Mouse (Mus musculus): ENCODE measurements around the gene Myoc. TPM values are rescaled to one million over a fixed set of nuclear protein-coding genes. Genes with fewer than 3 reads are reported as not detected.
"Not testable (repeated sequence)": the region's sequence is repeated elsewhere in the genome, so short reads cannot be mapped to it uniquely, and the experiment has no call there.

Gene Myoc
- 10 to 100 TPM; 35.8 to 73.6 TPM for total RNA-seq (2021)
- long read RNA-seq, experiment 1, transcript Myoc-201 (3 exons, 2,074 nt) = major isoform, 33 of 37 reads
- long read RNA-seq, experiment 1, partial matches to known transcripts = 3 of 37 reads
- long read RNA-seq, experiment 1, other reads (novel, unspliced or antisense) = 1 of 37 reads
- long read RNA-seq, experiment 2, transcript Myoc-201 (3 exons, 2,074 nt) = major isoform, 35 of 39 reads
- long read RNA-seq, experiment 2, partial matches to known transcripts = 4 of 39 reads
- long read RNA-seq, experiment 2, other reads (novel, unspliced or antisense) = 0 of 39 reads

DNA sequence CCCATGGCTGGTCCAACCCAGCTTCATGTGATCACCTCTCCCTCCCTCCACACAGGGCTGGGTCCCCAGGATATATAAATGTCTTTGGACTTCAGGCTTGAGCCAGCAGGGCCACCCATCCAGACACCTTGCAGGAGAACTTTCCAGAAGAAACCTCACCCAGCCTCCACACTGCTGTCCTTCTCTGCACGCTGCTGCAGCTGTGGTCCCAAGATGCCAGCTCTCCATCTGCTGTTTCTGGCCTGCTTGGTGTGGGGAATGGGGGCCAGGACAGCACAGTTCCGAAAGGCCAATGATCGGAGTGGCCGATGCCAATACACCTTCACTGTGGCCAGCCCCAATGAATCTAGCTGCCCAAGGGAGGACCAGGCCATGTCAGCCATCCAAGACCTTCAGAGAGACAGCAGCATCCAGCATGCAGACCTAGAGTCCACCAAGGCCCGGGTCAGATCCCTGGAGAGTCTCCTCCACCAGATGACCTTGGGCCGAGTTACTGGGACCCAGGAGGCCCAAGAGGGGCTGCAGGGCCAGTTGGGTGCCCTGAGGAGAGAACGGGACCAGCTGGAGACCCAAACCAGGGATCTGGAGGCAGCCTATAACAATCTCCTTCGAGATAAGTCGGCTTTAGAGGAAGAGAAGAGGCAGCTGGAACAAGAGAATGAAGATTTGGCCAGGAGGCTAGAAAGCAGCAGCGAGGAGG is at the start of gene Myoc:
Myoc (plus strand) TSS at position 105 of the 700 bp plus-strand sequence.
- DNase-seq (ENCODE audit: low spot score) = peak; percentile 39

DNA sequence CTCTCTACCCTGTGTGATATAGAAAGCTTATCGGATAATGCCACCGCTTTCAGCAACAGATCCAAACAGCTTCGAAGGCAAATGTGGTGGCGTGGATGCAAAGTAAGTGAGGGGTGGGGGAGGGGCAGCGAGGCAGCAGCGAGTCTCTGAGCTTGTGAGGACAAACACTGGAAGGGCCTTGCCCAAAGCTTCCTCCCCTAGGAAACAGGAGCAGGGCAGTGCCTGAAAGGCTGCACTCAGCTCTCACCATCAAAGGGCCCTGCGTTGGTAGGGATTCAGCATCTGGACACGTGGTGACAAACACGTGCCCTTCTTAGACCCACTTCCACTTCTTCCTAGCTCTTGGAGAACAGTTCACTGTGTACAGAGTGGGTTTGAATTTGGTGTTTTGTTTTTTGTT is 49.5 kb upstream of the Myoc start:
- DNase-seq (ENCODE audit: low spot score) = peak; percentile 6

DNA sequence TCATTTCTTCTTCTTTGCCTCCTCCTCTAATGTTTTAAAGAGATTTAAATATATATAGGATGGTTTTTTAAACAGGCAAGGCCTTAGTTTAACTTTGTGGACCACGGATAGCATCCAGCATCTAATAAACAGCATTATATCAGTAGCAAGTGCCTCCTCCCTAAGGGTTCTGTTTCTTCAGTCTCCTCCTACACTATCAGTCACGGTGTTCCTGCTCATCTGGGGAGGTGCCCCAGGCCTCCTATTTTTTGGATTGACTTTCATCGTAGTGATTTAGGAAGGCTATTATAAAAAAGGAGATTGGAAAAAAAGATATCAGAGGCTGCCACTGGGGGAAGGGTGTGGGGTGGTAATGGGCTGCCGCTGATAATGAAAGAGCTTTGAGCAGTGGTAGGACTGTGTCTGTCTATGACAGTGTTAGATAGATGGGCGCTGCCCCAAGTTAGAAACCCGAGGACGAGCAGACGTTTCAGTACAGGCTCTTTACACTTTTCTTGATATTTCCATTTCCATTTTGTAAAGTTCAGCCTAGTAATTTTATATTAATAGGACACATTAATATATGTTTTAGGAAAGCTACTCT is 48.4 kb upstream of the Myoc start:
- DNase-seq (ENCODE audit: low spot score) = no peak

DNA sequence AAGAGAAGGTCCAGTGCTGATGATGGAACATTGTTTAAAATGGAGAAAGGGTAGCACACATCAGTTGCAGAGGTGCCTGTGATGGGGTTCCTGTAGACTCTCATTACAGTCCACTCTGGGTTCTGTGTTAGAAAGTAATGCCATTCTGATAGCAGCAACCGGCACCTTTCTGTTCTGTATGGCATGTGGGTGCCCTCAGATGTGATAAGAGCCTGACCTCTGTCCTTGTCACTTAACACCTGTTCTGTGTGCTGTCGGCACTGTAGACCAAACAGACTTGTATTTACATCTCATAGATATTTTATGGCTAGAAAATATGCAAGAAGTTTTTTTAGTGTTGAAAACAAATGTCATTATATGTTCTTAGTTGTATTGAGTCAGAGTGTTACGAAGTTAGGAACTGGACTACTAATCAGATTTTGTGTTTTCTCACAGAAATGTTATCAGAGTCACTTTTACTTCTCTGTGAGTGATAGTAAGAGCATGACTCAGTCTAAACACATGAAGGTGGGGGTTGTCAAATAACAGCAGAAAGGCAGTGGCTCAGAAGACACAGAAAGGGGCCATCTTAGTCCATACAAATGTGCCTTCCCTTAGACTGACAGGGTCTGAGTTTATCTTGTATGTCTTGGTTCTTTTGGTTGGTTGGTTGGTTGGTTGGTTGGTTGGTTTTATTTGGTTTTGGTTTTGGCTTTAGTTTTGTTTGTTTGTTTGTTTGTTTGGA is 41.4 kb upstream of the Myoc start:
- no peak for DNase-seq (ENCODE audit: low spot score)

DNA sequence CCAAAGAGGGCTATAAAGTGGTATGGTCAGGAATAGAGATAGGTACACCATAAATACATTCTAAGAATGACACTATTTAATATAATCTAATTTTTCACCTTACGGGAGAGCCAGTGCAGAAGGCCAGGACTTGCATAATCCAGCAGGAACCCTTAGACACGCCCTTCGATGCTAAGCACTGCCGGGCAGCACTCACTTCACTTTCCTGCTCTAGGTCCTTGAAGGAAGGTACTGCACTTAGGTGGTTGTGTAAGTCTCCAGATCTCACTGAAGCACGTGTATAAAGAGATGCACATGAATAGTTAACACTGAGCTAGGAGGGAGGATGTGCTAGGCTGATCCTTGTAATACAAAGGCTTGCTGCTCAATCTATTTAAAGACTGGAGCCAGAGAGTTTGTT is 39.3 kb upstream of the Myoc start:
- DNase-seq (ENCODE audit: low spot score) = no peak

DNA sequence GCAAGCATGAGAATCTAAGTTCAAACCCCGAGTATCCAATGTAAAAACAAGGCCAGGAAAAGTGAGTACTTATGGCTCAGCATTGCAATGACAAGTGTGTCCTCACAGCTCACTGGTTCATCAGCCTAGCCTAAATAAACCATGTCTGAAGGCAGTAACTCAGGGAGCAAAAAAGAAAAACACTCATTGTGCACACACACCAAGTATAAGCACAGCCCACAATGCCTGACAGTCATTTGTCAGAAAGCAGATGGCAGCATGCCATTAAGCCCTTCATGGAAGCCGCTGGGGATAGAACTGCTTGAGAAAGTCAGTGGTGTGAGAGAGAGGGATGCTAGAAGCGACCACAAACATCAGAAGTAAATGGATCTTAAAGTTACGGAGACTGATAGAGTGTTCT is 37.7 kb upstream of the Myoc start:
- DNase-seq (ENCODE audit: low spot score) = no peak

DNA sequence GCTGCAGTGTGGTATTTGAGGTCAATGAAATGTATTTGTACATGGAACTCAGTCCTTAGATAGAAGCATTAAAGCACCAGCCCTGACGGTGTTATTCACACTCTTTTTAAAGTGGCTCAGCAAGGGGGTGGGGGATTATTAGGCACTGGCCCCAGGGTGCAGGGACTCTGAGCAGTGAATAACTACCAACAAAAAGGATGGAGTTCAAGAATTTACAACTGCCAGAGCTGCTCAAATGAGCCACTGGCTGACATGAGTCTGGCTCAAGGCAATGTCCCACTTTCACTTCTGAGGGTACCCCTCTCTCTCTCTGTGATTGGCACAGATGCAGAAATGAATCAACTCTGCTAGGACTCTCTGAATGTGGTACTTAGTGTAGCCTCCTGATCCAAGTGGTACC is 30.8 kb upstream of the Myoc start:
- DNase-seq (ENCODE audit: low spot score) = no peak

DNA sequence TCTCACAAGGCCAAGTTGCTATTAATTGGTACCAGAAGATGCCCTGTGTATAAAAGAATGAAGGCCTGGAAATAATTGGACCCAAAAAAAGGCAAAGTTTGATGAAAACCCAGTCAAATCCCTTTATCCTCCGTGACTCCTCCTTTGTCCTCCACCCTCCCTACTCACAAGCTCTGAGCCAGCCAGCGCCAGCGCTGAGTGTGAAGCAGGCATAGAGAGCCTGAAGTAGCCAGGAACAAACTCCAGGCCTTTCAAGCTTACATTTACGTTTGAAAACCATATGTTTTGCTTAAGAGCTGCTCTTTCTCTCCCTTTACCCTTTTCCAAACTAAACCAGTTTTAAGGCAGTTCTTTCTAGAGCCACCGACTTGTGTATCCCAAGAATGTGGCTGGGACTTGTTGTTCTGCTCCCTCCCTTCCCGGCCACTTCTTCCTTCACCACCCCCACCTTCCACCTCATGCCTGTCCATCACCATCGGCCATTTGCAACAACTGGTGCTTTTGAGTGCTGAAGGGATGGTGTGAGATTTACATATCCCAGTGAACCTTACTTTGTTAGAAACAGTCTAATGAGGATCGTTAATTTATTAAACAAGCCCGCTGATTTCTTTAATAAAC is 29.2 kb upstream of the Myoc start:
- peak; percentile 13 for DNase-seq (ENCODE audit: low spot score)

DNA sequence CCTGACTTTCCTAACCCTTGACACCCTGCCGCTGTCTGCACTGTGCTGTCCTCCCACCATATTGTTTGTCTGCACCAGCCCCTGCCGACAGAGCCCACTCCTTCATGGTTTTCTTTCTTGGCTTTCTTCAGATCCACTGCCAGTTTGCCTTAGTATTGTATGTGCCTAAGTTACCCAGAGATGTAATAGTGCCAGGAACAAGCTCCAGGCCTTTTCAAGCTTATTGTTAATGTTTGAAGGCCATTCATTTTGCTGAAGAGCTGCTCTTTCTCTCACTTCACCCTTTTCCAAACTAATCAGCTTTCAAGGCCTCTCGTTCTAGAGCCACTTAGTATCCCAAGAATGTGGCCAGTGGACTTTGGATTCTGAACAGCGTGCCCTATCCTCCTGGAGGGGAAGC is 27.8 kb upstream of the Myoc start:
- no peak for DNase-seq (ENCODE audit: low spot score)

DNA sequence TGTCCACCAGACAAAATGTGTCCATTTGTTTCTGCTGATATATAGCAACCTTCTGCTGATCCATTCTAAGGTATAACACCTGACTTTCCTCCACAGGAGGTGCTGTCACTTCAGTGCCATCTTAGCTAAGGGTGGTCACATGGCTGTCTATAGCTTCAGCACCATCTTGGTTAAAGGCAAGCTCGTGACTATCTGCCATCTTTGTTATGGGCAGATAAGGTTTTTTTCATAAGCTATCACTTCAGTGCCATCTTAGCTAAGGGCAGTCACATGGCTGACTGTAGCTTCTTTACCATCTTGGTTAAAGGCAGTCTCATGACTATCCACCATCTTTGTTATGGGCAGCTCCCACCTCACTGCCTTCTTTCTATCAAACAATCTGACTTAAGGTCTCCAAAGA is 23.4 kb upstream of the Myoc start:
- no peak for DNase-seq (ENCODE audit: low spot score)

DNA sequence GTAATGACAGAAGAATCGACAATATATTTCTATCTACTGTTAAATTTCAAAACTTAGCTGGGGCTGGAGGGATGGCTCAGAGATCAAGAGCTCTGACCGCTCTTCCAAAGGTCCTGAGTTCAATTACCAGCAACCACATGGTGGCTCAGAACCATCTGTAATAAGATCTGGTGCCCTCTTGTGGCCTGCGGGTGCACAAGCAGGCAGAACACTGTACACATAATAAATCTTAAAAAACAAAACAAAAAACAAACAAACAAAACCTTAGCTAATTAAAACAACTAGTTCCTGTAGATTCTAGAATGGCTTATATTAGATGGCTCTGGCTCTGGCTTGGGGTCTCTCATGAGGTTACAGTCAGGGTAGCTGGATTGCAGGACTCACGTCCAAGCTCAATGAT is 18.5 kb upstream of the Myoc start:
- DNase-seq (ENCODE audit: low spot score) = no peak

DNA sequence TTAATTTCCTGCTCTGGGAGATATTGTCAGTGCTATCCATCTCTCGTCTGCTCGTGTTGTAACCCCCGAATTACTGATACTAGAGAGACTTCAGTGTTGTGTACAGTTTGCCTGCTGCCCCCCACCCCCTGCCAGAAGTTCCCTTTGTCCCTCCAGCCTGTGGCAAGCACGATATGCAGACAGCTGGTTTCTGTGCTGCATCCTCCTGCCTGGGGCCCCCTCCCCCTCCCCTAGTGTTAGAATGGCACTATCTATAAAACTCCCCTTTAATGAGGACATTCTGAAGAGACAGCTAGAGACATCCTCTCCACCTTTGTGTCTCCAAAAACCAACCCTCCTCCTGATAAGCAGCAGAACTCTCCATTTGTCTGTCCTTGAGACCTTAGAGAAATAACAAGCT is 15.1 kb upstream of the Myoc start:
- no peak for DNase-seq (ENCODE audit: low spot score)

DNA sequence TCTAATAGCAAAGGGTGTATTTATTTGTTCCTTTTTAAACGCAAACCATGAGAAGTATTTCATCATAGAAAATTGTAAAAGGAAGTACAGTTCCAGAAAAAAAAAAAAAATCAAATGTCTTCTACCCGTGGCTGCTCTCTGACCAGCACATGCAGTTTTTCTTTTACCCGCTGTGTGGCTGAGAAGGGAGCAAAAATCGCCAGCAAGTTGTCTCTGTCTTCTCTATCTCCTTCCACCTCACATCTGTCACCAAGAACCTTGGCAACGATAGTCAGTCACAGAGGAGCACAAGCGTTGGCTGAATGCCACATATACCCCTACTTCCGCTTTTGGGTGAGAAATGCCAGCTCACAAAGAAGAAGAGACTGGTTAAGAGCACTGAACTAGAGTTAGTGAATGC is 13.7 kb upstream of the Myoc start:
- DNase-seq (ENCODE audit: low spot score) = no peak

DNA sequence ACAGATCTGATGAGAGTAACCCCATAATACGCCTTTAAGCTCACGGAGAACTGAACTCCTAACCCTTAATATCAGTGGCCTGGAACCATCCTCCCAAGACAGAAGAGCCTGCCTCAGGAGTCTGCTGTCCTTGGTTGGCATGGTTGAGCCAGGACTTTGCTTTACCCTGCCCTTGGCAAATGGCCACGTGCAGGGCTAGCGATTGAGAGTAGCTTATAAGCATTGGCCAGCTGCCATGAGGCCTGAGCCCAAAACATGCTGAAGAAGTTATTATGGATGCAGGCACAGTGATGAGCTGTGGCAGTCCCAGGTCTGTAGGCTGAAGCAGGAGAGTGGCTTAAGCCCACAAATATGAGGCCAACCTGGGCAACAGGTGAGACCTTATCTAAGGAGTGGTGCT is 11.1 kb upstream of the Myoc start:
- not testable (repeated sequence) for DNase-seq (ENCODE audit: low spot score)

DNA sequence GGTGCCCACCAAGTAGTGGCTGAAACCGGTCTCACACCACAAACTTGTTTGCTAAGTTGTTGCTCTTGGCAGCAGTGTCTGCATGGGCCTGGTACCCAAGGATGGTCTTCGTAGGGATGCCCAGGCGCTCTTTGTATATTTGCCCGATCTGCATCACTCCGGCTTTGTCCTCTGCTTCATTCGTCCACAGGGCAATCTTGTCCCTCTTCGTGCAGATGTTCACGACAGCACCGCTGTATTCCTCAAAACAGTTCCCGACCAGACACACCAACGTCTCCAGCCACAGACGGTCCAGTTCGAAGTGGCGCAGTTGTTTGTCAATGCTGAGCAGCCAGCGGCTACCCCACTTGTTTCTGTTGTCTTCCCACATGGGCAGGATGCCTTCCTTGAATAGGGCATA is 10.6 kb upstream of the Myoc start:
- not testable (repeated sequence) for DNase-seq (ENCODE audit: low spot score)

DNA sequence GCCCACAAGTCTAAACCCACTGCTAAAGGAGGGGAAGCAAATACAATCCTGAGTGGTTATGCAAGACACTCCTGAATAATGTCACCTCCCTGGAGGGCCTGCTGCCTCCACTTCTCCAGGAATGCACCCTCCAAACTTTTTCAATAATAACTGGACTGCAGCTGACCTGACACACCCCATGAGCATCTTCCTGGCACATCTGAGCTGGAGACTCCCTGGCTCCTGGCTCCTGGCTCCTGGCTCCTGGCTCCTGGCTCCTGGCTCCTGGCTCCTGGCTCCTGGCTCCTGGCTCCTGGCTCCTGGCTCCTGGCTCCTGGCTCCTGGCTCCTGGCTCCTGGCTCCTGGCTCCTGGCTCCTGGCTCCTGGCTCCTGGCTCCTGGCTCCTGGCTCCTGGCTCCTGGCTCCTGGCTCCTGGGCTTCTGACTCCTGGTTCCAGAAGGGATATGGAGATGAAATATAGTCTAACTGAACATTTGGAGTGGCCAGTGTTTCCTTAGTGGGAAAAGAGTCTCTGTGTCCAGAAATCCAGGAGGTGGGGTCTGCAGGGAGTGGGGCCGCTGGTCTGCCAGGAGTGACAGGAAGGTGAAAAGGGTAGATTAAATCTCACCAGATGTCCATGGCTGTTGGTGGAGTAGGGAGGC is 3.5 kb upstream of the Myoc start:
- peak; percentile 71 for DNase-seq (ENCODE audit: low spot score)

DNA sequence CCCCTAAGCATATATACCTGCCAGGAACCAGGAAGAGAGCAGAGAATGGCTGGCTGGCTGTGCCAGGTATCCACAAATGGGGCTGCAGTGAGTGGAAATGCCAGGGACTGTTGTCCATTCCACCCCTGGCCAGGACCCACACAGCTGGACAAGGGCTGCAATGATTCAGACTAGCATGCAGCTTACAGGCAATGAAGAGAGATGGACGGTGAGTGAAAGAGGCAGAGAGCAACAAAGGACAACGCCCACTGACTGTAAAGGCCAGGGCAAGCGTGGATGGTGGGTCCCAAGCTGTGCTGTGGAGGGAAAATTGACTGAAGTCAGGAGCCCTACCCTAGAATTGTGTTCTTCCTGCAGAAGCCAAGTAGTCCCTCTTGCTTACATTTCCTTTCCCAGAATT is 2.4 kb upstream of the Myoc start:
- DNase-seq (ENCODE audit: low spot score) = no peak

DNA sequence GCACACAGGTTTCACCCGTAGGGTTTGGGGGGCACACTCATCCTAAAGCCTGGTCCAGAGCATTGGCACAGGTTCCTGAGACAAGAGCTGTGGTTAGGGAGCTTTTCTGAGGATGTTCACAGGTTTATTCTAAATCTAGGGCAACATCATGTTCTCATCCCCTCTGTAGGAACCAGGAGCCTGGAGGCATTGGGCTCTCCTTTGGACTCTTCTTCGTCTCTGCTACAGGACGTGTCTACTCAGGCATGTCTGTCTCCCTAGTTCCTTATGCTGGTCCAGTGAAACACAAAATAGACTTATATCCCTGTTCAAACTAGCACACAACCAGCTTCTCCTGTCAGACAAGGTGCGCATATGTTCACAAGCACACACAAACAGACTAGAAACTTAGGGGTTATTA is 420 bp upstream of the Myoc start:
- no peak for DNase-seq (ENCODE audit: low spot score)

DNA sequence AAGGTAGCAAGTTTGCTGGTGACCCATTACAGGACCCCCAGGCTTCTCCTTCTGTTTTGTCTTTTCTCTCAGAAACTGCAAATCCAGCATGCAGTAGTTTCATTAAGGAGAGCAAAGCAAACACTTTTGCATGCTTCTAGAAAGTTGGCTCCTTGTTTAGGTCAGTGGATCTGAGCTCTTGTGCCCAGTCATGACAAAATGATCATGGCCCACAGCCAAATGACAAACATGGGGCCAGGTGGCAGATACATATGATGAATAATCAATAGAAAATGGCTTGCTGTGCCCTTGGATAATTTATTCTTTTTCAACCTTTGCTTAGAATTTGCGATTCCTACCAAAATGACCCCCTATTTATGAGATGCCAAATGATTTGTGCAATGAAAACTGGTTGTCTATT is 906 bp downstream of the Myoc start:
- DNase-seq (ENCODE audit: low spot score) = no peak

DNA sequence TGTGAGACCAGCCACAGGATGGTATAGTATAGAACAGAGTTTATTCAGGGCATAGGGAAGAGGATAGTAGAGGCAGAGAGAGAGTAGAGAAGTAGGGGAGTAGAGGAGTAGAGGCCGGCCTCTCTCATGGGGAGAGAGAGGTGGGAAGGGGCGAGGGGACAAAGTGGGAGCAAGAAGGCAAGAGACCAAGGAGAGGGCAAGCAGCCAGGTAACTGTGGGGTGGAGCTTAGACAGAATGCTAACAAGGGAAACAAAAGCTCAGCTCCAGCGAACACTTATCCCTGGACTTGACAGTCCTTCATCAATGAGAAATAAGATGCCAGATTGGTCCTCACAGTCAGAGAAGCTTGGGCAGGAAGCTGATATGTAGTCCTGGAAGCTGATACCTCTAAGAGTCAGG is 3.6 kb downstream of the Myoc start:
- no peak for DNase-seq (ENCODE audit: low spot score)

DNA sequence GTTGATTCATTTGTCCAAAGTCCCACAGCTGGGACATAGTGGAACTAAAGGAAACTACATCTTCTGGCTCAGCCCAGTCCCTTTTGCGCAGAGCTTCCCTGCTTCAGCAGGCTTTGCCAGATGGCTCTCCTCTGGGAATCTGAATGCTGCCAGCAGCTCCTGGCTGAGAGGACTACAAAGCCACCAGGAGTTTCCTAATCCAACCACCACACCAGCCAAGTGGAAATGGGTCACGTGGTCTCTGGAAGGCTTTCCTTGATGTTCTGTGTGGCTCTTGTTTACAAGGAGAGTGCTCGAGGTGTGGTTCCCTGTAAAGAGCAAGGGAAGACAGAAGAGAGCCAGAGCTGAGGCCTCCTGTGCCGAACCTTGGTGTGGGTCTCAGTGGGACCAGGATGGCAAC is 4.8 kb downstream of the Myoc start:
- DNase-seq (ENCODE audit: low spot score) = peak; percentile 94

Data from gastrocnemius, adult 18-20 months (tissue).